Mouse (Mus musculus) heart, embryonic 14.5 days (tissue): ENCODE measurements around the gene Myrfl. TPM values are rescaled to one million over a fixed set of nuclear protein-coding genes. Genes with fewer than 3 reads are reported as not detected.

Experiments used
- ATAC-seq: fragments of 200-750 bp; cut with Nextera tagmentation; 2 replicates; pipeline ENCODE4 v1.8.0; 2017; ENCODE audit warnings: low read depth, moderate TSS enrichment; ENCODE audit not compliant: insufficient number of reproducible peaks, insufficient read depth, low FRiP score
- H3K27ac ChIP-seq, 2 experiments: fragments of 200-500 bp in 1 of 2; fragments of 300-500 bp in 1 of 2; sonication (generic) in 1 of 2; replicated peaks in 1 of 2; 2 replicates each; pipeline ENCODE4 v1.5.1; 2012 to 2014; ENCODE audit warnings: low read depth in 2 of 2, low read length in 2 of 2, control low read depth in 1 of 2, mild to moderate bottlenecking in 1 of 2, mixed read lengths in 1 of 2; ENCODE audit not compliant: control insufficient read depth in 1 of 2, insufficient read depth in 1 of 2
- H3K27me3 ChIP-seq: fragments of 300-500 bp; sonication (generic); 2 replicates; pipeline ENCODE4 v1.6.1; 2014; ENCODE audit warnings: mild to moderate bottlenecking, low read length, control low read depth; ENCODE audit not compliant: control insufficient read depth, insufficient read depth
- H3K36me3 ChIP-seq: fragments of 300-500 bp; sonication (generic); 2 replicates; pipeline ENCODE4 v1.6.1; 2014; ENCODE audit warnings: mild to moderate bottlenecking, control low read depth, low read length, mixed read lengths; ENCODE audit not compliant: control insufficient read depth, insufficient read depth
- H3K4me1 ChIP-seq, 2 experiments: fragments of 200-500 bp in 1 of 2; fragments of 300-500 bp in 1 of 2; sonication (generic) in 1 of 2; 2 replicates each; pipeline ENCODE4 v1.6.1; 2012 to 2014; ENCODE audit warnings: low read length in 2 of 2, control low read depth in 1 of 2, mixed read lengths in 1 of 2; ENCODE audit not compliant: control insufficient read depth in 2 of 2, insufficient read depth in 2 of 2
- H3K4me2 ChIP-seq: fragments of 300-500 bp; sonication (generic); 2 replicates; pipeline ENCODE4 v1.6.1; 2014; ENCODE audit warnings: mild to moderate bottlenecking, low read length
- H3K4me3 ChIP-seq, 2 experiments: fragments of 200-500 bp in 1 of 2; fragments of 300-500 bp in 1 of 2; sonication (generic) in 1 of 2; 2 replicates each; pipeline ENCODE4 v1.5.1; 2012 to 2014; ENCODE audit warnings: low read length in 2 of 2, mild to moderate bottlenecking in 2 of 2, control low read depth in 1 of 2, low read depth in 1 of 2, moderate library complexity in 1 of 2; ENCODE audit not compliant: control insufficient read depth in 1 of 2, insufficient read depth in 1 of 2
- H3K9ac ChIP-seq: fragments of 300-500 bp; sonication (generic); 2 replicates; pipeline ENCODE4 v1.6.1; 2014; ENCODE audit warnings: mild to moderate bottlenecking, low read length
- H3K9me3 ChIP-seq: fragments of 300-500 bp; sonication (generic); 2 replicates; pipeline ENCODE4 v1.6.1; 2016; ENCODE audit warnings: low read length, control low read depth; ENCODE audit not compliant: control insufficient read depth
- WGBS: fragments of 180-500 bp; shearing (Covaris S2); extraction: QIAGEN DNeasy Blood & Tissue Kit; methylation state at CpG from one replicate; pipeline ENCODE4 v1.1.7; 2014; 5-methylcytosine and 5-hydroxymethylcytosine counted together
- polyA plus RNA-seq: library from polyadenylated mRNA; unstranded; fragments of >200 nt; fragmentation: Nextera tagmentation; extraction: Ambion mirVana; gene quantifications from 2 replicates; pipeline ENCODE4 v1.2.1, GENCODE M21; 2014

Myrfl gene
- polyA plus RNA-seq, 1 experiment from 2014 or later: 0.26 TPM

DNA sequence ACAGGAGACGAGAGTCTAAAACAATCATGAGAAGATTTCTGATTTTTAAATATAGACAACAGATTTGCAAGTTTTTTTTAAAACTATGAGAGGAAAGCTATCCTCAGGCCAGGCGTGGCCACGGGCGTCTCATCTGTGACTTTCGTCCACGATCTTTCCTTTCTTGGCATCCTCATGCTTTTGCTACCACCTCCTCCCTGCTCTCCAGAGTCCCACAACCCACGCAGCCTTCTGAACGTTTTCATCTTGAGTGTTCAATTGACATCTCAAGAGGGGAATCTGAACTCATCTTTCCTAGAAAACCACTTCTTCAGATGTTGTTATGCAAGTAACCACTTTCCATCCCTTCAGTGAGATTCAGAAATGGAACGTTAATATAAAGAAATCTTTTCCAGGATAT is 83.6 kb downstream of the Myrfl start:
- Histone ChIP-seq H3K36me3 (no peaks in the 10 kb centered on the region), H3K27me3 (no peaks in the 10 kb centered on the region), H3K4me3 (no peak overlapping the region), H3K27ac (no peak overlapping the region), H3K4me2 (no peak overlapping the region), H3K9me3 (no peaks in the 10 kb centered on the region), H3K4me1 (no peaks in the 10 kb centered on the region), H3K9ac (no peak overlapping the region)
- WGBS: 81% methylated on average over 9 of the region's 9 CpGs
- ATAC-seq: no peak

DNA sequence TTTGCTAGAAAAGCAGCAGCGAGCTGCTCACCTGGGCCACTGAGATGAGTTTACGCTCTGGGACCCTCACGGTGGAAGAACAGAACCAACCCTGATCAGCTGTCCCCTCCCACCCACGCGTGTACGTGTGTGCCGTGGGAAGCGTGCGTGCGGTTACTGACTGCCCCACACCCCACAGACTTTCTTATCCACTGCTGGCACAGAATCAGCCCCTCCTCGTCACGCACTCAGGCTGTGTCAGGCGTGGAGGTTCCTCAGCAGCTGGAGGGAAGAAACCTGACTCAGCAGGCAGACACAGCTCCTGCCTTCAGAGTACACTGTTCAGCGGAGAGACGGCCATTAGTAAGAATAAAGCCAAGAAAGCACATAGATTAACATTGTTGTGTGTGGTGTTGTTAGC is 86.0 kb downstream of the Myrfl start:
- Histone ChIP-seq H3K27me3 (no peaks in the 10 kb centered on the region), H3K9ac (no peak overlapping the region), H3K9me3 (no peaks in the 10 kb centered on the region), H3K4me3 (no peak overlapping the region), H3K4me2 (no peak overlapping the region), H3K4me1 (no peaks in the 10 kb centered on the region), H3K27ac (no peak overlapping the region), H3K36me3 (no peaks in the 10 kb centered on the region)
- no peak for ATAC-seq
- 72% methylated on average over 15 of the region's 15 CpGs for WGBS

DNA sequence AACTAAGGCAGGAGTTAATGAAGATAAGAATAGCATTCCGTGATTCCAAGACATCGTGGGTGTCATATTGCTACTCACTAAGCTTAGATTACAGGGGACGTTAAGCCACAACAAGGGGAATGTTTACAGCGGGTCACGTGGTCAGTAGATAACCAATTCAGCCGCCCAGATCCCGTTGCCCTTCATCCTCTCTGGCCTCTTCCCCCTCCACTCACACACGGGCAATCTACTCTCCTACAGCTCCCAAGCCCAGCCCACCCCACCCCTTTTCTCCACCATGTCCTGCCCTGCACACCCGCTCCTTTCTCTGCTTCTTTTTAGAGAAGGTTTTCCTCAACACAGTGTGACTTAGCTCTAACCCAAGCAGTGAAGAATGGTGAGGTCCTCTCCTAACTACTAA is 87.3 kb downstream of the Myrfl start:
- 56% methylated on average over 9 of the region's 9 CpGs for WGBS
- Histone ChIP-seq H3K4me1 (no peaks in the 10 kb centered on the region), H3K9me3 (no peaks in the 10 kb centered on the region), H3K27ac (no peak overlapping the region), H3K4me2 (no peak overlapping the region), H3K27me3 (no peaks in the 10 kb centered on the region), H3K4me3 (no peak overlapping the region), H3K9ac (no peak overlapping the region), H3K36me3 (no peaks in the 10 kb centered on the region)
- ATAC-seq: no peak

DNA sequence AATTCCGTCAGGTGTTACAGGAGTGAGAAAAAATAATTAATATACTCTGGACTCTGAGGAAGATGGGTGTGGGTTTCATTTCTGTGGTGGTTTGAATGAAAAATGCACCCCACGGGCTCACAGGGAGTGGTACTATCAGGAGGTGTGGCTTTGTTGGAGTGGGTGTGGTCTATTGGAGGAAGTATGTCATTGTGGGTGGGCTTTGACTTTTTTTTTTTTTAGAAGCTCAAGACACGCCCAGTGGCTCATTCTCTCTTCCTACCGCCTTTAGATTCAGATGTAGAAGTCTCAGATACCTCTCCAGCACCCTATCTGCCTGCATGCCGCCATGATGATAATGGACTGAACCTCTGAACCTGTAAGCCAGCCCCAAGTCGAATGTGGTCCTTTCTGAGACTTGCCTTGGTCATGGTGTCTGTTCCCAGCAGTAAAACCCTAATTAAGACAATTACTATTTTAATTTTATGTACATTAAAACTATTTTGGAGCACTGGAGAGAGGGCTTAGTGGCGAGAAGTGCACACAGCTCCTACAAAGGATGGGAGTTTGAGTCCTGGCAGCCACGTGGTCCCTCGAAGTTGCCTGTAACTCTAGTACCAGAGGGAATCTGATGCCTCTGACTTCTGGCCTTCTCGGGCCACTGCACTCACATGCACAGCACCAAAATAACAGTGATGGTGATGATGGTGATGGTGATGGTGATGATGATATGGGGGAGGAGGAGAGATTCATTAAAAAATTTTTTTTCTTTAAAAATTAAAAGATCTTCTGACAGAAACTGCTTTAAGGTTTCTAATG is 88.0 kb downstream of the Myrfl start:
- Histone ChIP-seq H3K4me2 (no peak overlapping the region), H3K27ac (no peak overlapping the region), H3K36me3 (no peaks in the 10 kb centered on the region), H3K27me3 (no peaks in the 10 kb centered on the region), H3K9ac (no peak overlapping the region), H3K4me3 (no peak overlapping the region), H3K4me1 (no peaks in the 10 kb centered on the region), H3K9me3 (no peaks in the 10 kb centered on the region)
- 91% methylated on average over 10 of the region's 10 CpGs for WGBS
- ATAC-seq: no peak

DNA sequence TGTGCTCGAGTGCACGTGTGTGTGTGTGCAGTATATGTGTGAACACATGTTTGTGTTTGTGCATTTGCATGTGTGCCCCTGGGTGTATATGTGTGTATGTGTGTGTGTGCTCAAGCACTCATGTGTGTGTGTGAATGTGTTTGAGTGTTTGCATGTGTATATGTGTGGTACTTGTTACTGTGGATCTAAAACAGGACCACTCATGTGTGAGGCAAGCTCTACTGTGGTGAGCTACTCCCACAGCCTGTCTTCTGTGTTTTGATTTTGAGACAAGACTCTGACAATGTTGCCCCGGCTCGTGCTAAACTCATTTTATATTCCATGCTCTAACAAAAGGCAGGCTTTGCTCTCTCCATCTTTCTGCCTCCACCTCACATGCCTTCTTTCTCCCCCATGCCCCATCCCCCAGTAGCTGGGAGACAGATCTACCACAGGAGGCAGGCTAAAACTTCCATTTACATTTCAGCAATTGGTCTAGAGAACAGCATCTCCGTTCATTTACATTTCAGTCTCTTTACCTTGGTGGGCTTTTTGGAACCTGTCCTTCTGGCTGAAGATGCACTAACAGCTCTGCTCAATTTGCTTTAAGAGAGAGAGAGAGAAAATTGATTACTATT is 94.4 kb downstream of the Myrfl start:
- ATAC-seq: no peak
- Histone ChIP-seq H3K4me2 (no peak overlapping the region), H3K4me1 (peaks cover 8 to 10% of the 10 kb centered on the region in 2 experiments; a peak in 2 of 4 replicates), H3K27me3 (no peaks in the 10 kb centered on the region), H3K36me3 (no peaks in the 10 kb centered on the region), H3K9me3 (no peaks in the 10 kb centered on the region), H3K9ac (no peak overlapping the region), H3K27ac (no peak overlapping the region), H3K4me3 (no peak overlapping the region)
- 54% methylated on average over 5 of the region's 5 CpGs for WGBS

DNA sequence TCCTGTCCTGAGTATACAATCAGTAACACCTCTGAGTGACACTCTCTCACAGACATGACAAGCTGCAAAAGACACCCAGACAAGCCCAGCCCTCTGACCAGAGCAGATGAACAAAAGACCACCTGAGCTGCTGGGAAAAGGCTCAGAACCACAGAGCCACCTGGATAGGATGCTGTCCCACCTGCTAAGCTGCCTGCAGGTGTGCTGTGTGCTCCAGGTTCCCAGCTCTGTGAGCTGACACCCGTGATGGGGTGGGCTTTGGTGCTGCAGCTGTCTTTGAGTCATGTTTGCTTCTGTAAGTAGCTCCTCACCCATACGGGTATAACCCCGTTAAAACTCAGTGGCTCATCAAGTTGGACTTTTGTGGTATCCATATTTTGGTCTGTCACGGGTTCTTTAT is 95.4 kb downstream of the Myrfl start:
- Histone ChIP-seq H3K27me3 (no peaks in the 10 kb centered on the region), H3K4me3 (no peak overlapping the region), H3K36me3 (no peaks in the 10 kb centered on the region), H3K27ac (no peak overlapping the region), H3K9ac (no peak overlapping the region), H3K9me3 (no peaks in the 10 kb centered on the region), H3K4me1 (peaks cover 11 to 17% of the 10 kb centered on the region in 2 experiments), H3K4me2 (no peak overlapping the region)
- 57% methylated on average over 4 of the region's 4 CpGs for WGBS
- ATAC-seq: no peak

DNA sequence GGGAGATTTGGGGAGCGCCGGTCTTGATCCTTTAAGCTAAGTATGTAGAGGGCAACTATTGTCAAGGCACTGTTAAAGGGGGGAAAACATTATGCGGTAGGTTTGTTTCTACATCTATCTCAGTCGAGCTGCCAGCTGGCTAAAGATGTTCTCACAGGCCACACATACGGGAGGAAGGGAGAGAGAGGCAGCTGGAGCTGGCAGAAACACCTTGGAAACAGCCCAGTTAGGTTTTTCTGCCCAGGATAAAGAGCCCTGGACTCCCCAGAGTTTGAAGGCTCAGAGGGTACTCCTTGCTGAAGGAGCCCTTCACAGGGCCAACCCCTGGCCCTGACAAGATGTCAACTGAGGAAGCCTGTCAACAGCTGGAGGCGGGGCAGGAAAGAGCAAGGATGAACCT is 100.7 kb downstream of the Myrfl start:
- no peak overlapping the region for H3K4me3 ChIP-seq
- WGBS: 42% methylated on average over 6 of the region's 6 CpGs
- no peak overlapping the region for H3K4me2 ChIP-seq
- H3K4me1 ChIP-seq: peaks cover 14 to 21% of the 10 kb centered on the region in 2 experiments
- H3K27me3 ChIP-seq: no peaks in the 10 kb centered on the region
- no peaks in the 10 kb centered on the region for H3K9me3 ChIP-seq
- no peak for ATAC-seq
- no peaks in the 10 kb centered on the region for H3K36me3 ChIP-seq
- H3K27ac ChIP-seq: no peak overlapping the region
- H3K9ac ChIP-seq: no peak overlapping the region
